Comparison of ENCODE assay signal across 25 mouse cellular contexts in genomic region chr6:48435111-48435510, GRCm38 (mm10). TPM values are rescaled to one million over a fixed set of nuclear protein-coding genes. Genes with fewer than 3 reads are reported as not detected.
DNase-seq lines count a peak whose midpoint lies in the region; ATAC-seq lines count a peak whose summit lies in the region.
"Had no signal": no experiment of that assay in that cellular context is flagged by ENCODE, and none has a peak within 500 bp of the region (broad histone marks: within the 10 kb centered on the region; RNA-seq: fewer than 3 reads in every experiment).

No protein-coding gene starts in this region.

- H3K27ac ChIP-seq in kidney, embryonic 14.5 days (ENCODE audit: low read depth, low read length): no peak overlapping the region
- H3K27ac ChIP-seq in embryonic facial prominence, embryonic 14.5 days (replicated peaks; ENCODE audit: low read depth, low read length): peak overlapping the region; percentile 29; the same call in 1 of the 2 replicates
- H3K27ac ChIP-seq in neural tube, embryonic 15.5 days (replicated peaks): no peak overlapping the region
- H3K27ac ChIP-seq in heart, embryonic 11.5 days (ENCODE audit: low read depth, low read length): no peak overlapping the region
- H3K27ac ChIP-seq: forebrain, embryonic 10.5 days; limb, embryonic 12.5 days; liver, embryonic 15.5 days had no signal

- H3K4me2 ChIP-seq in kidney, embryonic 14.5 days (replicated peaks; ENCODE audit: low read depth, low read length): no peak overlapping the region
- H3K4me2 ChIP-seq in embryonic facial prominence, embryonic 14.5 days (ENCODE audit: low read depth, low read length): no peak overlapping the region
- no peak overlapping the region for H3K4me2 ChIP-seq in neural tube, embryonic 15.5 days
- H3K4me2 ChIP-seq in heart, embryonic 11.5 days: no peak overlapping the region
- H3K4me2 ChIP-seq: heart, embryonic 12.5 days; limb, embryonic 12.5 days; liver, embryonic 15.5 days; midbrain, embryonic 11.5 days had no signal

- H3K4me1 ChIP-seq in kidney, embryonic 14.5 days (ENCODE audit: control insufficient read depth, insufficient read depth, low read length): peaks cover 31% of the 10 kb centered on the region
- peaks cover 24% of the 10 kb centered on the region for H3K4me1 ChIP-seq in embryonic facial prominence, embryonic 14.5 days (ENCODE audit: control insufficient read depth, insufficient read depth, low read length)
- H3K4me1 ChIP-seq in neural tube, embryonic 15.5 days: peaks cover 28% of the 10 kb centered on the region
- peaks cover 28% of the 10 kb centered on the region for H3K4me1 ChIP-seq in heart, embryonic 11.5 days (ENCODE audit: control insufficient read depth, insufficient read depth, low read length)

- DNase-seq in kidney, adult 11 months: peak; percentile 87
- no peak for DNase-seq in embryonic facial prominence, embryonic 14.5 days (ENCODE audit: low spot score)
- peak; percentile 90 for DNase-seq in kidney, adult 9 months
- peak; percentile 75 to 88 for DNase-seq in kidney, postnatal 36 days
- no peak for DNase-seq in embryo, embryonic 10.5 days (ENCODE audit: low spot score)
- DNase-seq: adrenal gland, postnatal 25 days; cerebellum, adult 11-12 months; cerebellum, postnatal 10 days; embryo, embryonic 11 days; gastrocnemius, postnatal 14 days; heart, adult 11 months; heart, postnatal 10 days; right cerebral cortex, adult 18-20 months; thymus, postnatal 14 days had no signal

- WGBS in kidney, embryonic 14.5 days: 38% methylated on average over 5 of the region's 5 CpGs
- 50% methylated on average over 5 of the region's 5 CpGs for WGBS in embryonic facial prominence, embryonic 14.5 days
- 56% methylated on average over 5 of the region's 5 CpGs for WGBS in neural tube, embryonic 15.5 days
- 38% methylated on average over 5 of the region's 5 CpGs for WGBS in heart, embryonic 11.5 days (ENCODE audit: insufficient replicate concordance)

- H3K4me3 ChIP-seq in kidney, embryonic 14.5 days (ENCODE audit: low read length): no peak overlapping the region
- H3K4me3 ChIP-seq in embryonic facial prominence, embryonic 14.5 days (ENCODE audit: low read depth, low read length): no peak overlapping the region
- no peak overlapping the region for H3K4me3 ChIP-seq in neural tube, embryonic 15.5 days (replicated peaks)
- H3K4me3 ChIP-seq in heart, embryonic 11.5 days (ENCODE audit: low read depth, low read length): no peak overlapping the region
- H3K4me3 ChIP-seq: forebrain, embryonic 10.5 days; heart, embryonic 12.5 days; limb, embryonic 12.5 days; liver, embryonic 15.5 days had no signal

- H3K36me3 ChIP-seq in kidney, embryonic 14.5 days (ENCODE audit: control insufficient read depth, insufficient read depth, low read length): peaks cover 21% of the 10 kb centered on the region
- peaks cover 33% of the 10 kb centered on the region for H3K36me3 ChIP-seq in embryonic facial prominence, embryonic 14.5 days (ENCODE audit: control insufficient read depth, insufficient read depth, low read length)
- H3K36me3 ChIP-seq in neural tube, embryonic 15.5 days: peaks cover 17% of the 10 kb centered on the region
- H3K36me3 ChIP-seq in heart, embryonic 11.5 days (ENCODE audit: control insufficient read depth, insufficient read depth, low read length): peaks cover 11% of the 10 kb centered on the region

- H3K9ac ChIP-seq in kidney, embryonic 14.5 days (ENCODE audit: low read depth, low read length): no peak overlapping the region
- H3K9ac ChIP-seq in embryonic facial prominence, embryonic 14.5 days (ENCODE audit: low read depth, low read length): no peak overlapping the region
- no peak overlapping the region for H3K9ac ChIP-seq in neural tube, embryonic 15.5 days (replicated peaks)
- no peak overlapping the region for H3K9ac ChIP-seq in heart, embryonic 11.5 days (ENCODE audit: low read depth, low read length)
- H3K9ac ChIP-seq: heart, embryonic 12.5 days; limb, embryonic 12.5 days; liver, embryonic 15.5 days had no signal

- no peak for ATAC-seq in kidney, embryonic 14.5 days (ENCODE audit: low FRiP score, low TSS enrichment)
- no peak for ATAC-seq in embryonic facial prominence, embryonic 14.5 days (ENCODE audit: low read depth)
- no peak for ATAC-seq in neural tube, embryonic 15.5 days (ENCODE audit: low FRiP score)
- ATAC-seq in heart, embryonic 11.5 days (replicated peaks; ENCODE audit: insufficient number of reproducible peaks, low FRiP score, low TSS enrichment): no peak
- ATAC-seq: CD4-positive, CD25-positive, alpha-beta regulatory T cell, adult 4 months; forebrain, embryonic 16.5 days; intestine, postnatal 0 days had no signal

- no peaks in the 10 kb centered on the region for H3K9me3 ChIP-seq in kidney, embryonic 14.5 days (ENCODE audit: control insufficient read depth, low read length)
- no peaks in the 10 kb centered on the region for H3K9me3 ChIP-seq in embryonic facial prominence, embryonic 14.5 days (ENCODE audit: control insufficient read depth, low read length)
- no peaks in the 10 kb centered on the region for H3K9me3 ChIP-seq in neural tube, embryonic 15.5 days (replicated peaks)
- no peaks in the 10 kb centered on the region for H3K9me3 ChIP-seq in heart, embryonic 11.5 days (replicated peaks; ENCODE audit: control insufficient read depth, low read length)
- H3K9me3 ChIP-seq: forebrain, embryonic 10.5 days; heart, embryonic 12.5 days; limb, embryonic 12.5 days; liver, embryonic 15.5 days had no signal

- H3K27me3 ChIP-seq in kidney, embryonic 14.5 days (ENCODE audit: control insufficient read depth, insufficient read depth, low read length): no peaks in the 10 kb centered on the region
- no peaks in the 10 kb centered on the region for H3K27me3 ChIP-seq in embryonic facial prominence, embryonic 14.5 days (replicated peaks; ENCODE audit: control insufficient read depth, insufficient read depth, low read length)
- H3K27me3 ChIP-seq in neural tube, embryonic 15.5 days (replicated peaks): peaks cover 30% of the 10 kb centered on the region
- peaks cover 25% of the 10 kb centered on the region for H3K27me3 ChIP-seq in heart, embryonic 11.5 days (ENCODE audit: control insufficient read depth, insufficient read depth, low read length)

RNA-seq across cellular contexts. Expression of gene Zfp467, which starts 10.5 kb away (rescaled TPM):
- 27.8 and 31.4 TPM in 2 replicates for polyA plus RNA-seq in kidney, embryonic 14.5 days (2014; fragmentation: Nextera tagmentation; extraction: Ambion mirVana)
- polyA plus RNA-seq in embryonic facial prominence, embryonic 14.5 days (2014; fragmentation: Nextera tagmentation; extraction: Ambion mirVana): 22.1 and 25.4 TPM in 2 replicates
- polyA plus RNA-seq in neural tube, embryonic 15.5 days (2015; fragmentation: Nextera tagmentation; extraction: Ambion mirVana): 27.6 and 33.6 TPM in 2 replicates
- 17.3 and 17.8 TPM in 2 replicates for polyA plus RNA-seq in heart, embryonic 11.5 days (2014; fragmentation: Nextera tagmentation; extraction: Ambion mirVana)

RNA-seq across cellular contexts. Expression of gene Sspo, which starts 12.9 kb away (rescaled TPM):
- polyA plus RNA-seq in kidney, embryonic 14.5 days (2014; fragmentation: Nextera tagmentation; extraction: Ambion mirVana): 0.17 and 0.53 TPM in 2 replicates
- 0.29 and 1.1 TPM in 2 replicates for polyA plus RNA-seq in embryonic facial prominence, embryonic 14.5 days (2014; fragmentation: Nextera tagmentation; extraction: Ambion mirVana)
- polyA plus RNA-seq in neural tube, embryonic 15.5 days (2015; fragmentation: Nextera tagmentation; extraction: Ambion mirVana): 0.34 and 0.54 TPM in 2 replicates
- 0.41 and 0.54 TPM in 2 replicates for polyA plus RNA-seq in heart, embryonic 11.5 days (2014; fragmentation: Nextera tagmentation; extraction: Ambion mirVana)

RNA-seq across cellular contexts. Expression of gene Krba1, which starts 39.7 kb away (rescaled TPM):
- polyA plus RNA-seq in kidney, embryonic 14.5 days (2014; fragmentation: Nextera tagmentation; extraction: Ambion mirVana): 16.0 and 23.4 TPM in 2 replicates
- 18.0 and 23.0 TPM in 2 replicates for polyA plus RNA-seq in embryonic facial prominence, embryonic 14.5 days (2014; fragmentation: Nextera tagmentation; extraction: Ambion mirVana)
- 23.5 and 25.0 TPM in 2 replicates for polyA plus RNA-seq in neural tube, embryonic 15.5 days (2015; fragmentation: Nextera tagmentation; extraction: Ambion mirVana)
- polyA plus RNA-seq in heart, embryonic 11.5 days (2014; fragmentation: Nextera tagmentation; extraction: Ambion mirVana): 14.7 and 15.4 TPM in 2 replicates

Comparison
In these comparisons a context has a peak if more than half of its experiments do, and no peak if none do; other contexts are left out.
1. DNase-seq: peak in kidney, adult 11 months (single experiment), kidney, adult 9 months (single experiment) and kidney, postnatal 36 days (2 of 2); none in embryonic facial prominence, embryonic 14.5 days (single experiment) and embryo, embryonic 10.5 days (single experiment).